Mouse (Mus musculus): ENCODE measurements at regions not wholly inside any gene's neighbourhood (a gene's known extent, or its start where the extent isn't known, plus 50 kb on each side); places are given as distances from the start of the nearest gene placed in this dataset.
A peak's percentile ranks its signal among the peaks of the same experiment; 100 is the strongest.

- DNase-seq: no peak
Measured at GRCm38 (mm10) chr13:72809226-72809625, 180.6 kb downstream of the Irx2 start.

GRCm38 (mm10) chr13:72810626-72811025 is 182.0 kb downstream of the Irx2 start:
- no peak for DNase-seq

GRCm38 (mm10) chr13:72814616-72815015 is 186.0 kb downstream of the Irx2 start:
- DNase-seq: no peak

GRCm38 (mm10) chr13:72815236-72815932 is 186.8 kb downstream of the Irx2 start:
- no peak for DNase-seq

GRCm38 (mm10) chr13:72815933-72816553 is 187.4 kb downstream of the Irx2 start:
- DNase-seq: no peak

- no peak for DNase-seq
Measured at GRCm38 (mm10) chr13:72816856-72817255, 188.2 kb downstream of the Irx2 start.

GRCm38 (mm10) chr13:72817521-72817920 is 188.9 kb downstream of the Irx2 start:
- DNase-seq: no peak

GRCm38 (mm10) chr13:72817930-72818329 is 189.3 kb downstream of the Irx2 start:
- no peak for DNase-seq

- no peak for DNase-seq
Measured at GRCm38 (mm10) chr13:72826613-72827012, 198.0 kb downstream of the Irx2 start.

- no peak for DNase-seq
Measured at GRCm38 (mm10) chr13:72829331-72829730, 200.7 kb downstream of the Irx2 start.

- no peak for DNase-seq
Measured at GRCm38 (mm10) chr13:72833326-72833725, 204.7 kb downstream of the Irx2 start.

GRCm38 (mm10) chr13:72837016-72837415 is 208.4 kb downstream of the Irx2 start:
- no peak for DNase-seq

GRCm38 (mm10) chr13:72848097-72848496 is 219.5 kb downstream of the Irx2 start:
- DNase-seq: peak; percentile 9

- no peak for DNase-seq
Measured at GRCm38 (mm10) chr13:72849841-72850240, 221.2 kb downstream of the Irx2 start.

GRCm38 (mm10) chr13:72852896-72853295 is 224.3 kb downstream of the Irx2 start:
- no peak for DNase-seq

GRCm38 (mm10) chr13:72875921-72876320 is 247.3 kb downstream of the Irx2 start:
- no peak for DNase-seq

GRCm38 (mm10) chr13:72894982-72895381 is 266.4 kb downstream of the Irx2 start:
- DNase-seq: no peak

GRCm38 (mm10) chr13:72902576-72902975 is 274.0 kb downstream of the Irx2 start:
- DNase-seq: peak; percentile 5

GRCm38 (mm10) chr13:72918895-72919294 is 290.3 kb downstream of the Irx2 start:
- no peak for DNase-seq

- DNase-seq: no peak
Measured at GRCm38 (mm10) chr13:72920368-72920767, 291.7 kb downstream of the Irx2 start.

- no peak for DNase-seq
Measured at GRCm38 (mm10) chr13:72924560-72925135, 296.0 kb downstream of the Irx2 start.

GRCm38 (mm10) chr13:72937246-72937645 is 308.6 kb downstream of the Irx2 start:
- no peak for DNase-seq

GRCm38 (mm10) chr13:72938156-72938874 is 309.7 kb downstream of the Irx2 start:
- no peak for DNase-seq

Measured in lung, postnatal 14 days (tissue).